Mouse (Mus musculus) gonadal fat pad, adult 2 months (tissue): ENCODE results near the gene Blvrb. TPM values are rescaled to one million over a fixed set of nuclear protein-coding genes. Genes with fewer than 3 reads are reported as not detected.

Experiments
- DNase-seq: peaks from one replicate; pipeline ENCODE4 v3.0.0-alpha.2; 2012; ENCODE audit warnings: low read depth
- polyA plus RNA-seq: library from polyadenylated mRNA; depleted of rRNA; stranded (reverse); fragments of >200 nt; gene quantifications from 2 replicates; pipeline ENCODE4 v1.2.3, GENCODE M21; 2012

Blvrb gene
- polyA plus RNA-seq, 1 experiment = 103 TPM

DNA sequence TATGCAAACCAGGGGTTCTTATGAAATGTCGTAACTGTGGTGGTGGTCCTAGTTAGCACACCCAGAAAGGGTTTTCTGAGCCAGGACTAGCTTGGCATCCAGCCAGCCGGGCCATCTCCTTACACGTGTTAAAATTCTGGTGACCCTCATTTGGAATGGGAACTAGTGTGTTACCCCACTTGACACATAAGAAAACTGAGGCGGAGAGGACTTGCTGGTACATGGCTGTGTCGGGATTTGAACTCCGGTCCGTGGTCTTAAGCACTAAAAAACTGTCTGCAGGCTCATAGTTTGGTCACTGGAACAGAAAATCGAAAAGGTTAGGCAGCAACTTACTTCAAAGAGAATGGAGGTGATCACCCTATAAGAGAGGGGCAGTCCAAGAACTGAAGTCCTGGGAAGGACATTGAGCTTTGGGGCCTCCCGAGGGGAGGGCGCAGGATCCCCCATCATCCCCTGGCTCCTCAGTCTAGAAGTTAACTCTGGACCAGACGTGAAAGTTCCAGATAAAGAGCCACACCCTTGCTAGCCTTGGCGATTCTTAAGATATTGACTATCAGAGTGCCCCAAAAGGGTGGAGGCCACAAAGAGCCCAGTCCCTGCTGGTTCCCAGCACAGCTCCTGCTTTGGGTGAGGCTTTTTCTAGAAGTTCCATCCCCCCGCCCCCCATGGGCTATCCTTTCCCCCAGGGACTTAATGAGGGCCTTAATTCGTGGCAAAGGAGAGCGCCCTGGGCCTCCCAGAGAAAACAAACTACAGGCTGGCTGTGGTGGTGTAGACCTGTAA is 836 bp downstream of the Blvrb start:
- no peak for DNase-seq

DNA sequence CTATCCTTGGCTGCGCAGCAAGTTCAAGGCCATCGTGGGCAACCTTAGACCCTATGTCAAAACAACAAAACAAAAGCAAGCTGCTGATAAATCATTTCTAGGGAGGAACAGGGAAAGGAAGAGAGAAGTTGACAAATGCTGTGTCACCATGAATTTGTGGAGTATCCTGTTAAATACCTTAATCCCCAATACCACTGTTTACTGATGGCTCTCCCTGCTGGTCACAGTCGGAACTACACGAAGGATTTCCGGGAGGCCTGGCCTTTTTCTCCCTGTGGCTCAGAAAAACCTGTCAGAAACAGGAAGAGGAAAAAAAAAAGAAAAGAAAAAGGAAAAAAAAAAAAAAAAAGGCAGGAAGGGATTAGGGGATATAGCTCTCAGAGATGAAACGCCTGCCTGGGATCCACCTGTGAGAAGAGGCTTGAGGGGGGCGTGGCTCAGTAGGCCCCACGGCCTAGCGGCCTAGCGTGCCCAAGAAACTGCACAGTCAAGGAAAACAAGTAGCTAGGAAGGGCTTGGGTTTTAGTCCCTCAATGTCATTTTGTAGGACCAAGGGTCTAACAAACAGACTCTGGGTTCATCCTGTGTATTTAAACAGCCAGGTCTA is 1.6 kb downstream of the Blvrb start:
- DNase-seq = no peak

DNA sequence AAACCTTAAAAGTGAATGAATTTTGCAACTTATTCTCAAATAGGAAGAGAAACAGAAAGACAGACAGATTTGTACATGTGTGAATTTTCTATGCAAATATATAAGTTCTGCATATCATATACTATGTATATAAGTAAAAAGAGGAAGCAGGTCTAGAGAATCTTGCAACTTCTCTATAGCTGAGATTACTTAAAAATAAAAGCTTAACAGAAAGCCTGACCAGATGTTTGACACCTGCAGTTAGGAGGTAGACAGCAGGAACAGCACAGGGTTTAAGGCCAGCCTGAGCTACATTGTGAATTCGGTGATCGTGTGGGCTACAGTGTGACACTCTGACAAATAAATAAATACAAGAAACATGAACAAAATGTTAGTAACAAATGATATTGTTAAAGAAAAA is 3.6 kb downstream of the Blvrb start:
- no peak for DNase-seq

DNA sequence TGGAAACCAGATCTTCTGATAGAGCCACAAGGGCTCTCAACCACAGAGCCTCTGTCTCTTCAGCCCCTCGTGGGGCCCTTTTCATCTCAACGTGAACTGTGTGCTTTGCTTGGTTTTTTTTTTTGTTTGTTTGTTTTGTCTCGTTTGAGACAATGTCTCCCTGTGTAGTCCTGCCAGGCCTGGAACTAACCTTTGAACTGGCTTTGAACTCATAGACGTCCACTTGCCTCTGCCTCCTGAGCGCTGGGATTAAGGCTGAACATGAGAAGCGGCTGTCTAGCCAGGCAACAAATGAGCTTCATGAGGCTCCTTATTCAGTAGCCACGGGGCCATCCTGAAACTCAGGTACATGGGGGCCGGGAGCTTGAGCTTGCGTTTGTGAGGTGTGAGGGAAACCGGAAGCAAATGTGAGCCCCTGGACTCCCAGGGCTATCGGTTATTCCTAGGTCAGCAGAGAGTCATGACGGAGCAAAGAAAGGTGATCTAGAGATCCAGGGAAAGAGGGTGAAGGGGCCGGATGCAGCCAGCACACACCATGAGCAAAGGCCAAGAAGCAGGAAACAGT is 4.5 kb downstream of the Blvrb start:
- no peak for DNase-seq

DNA sequence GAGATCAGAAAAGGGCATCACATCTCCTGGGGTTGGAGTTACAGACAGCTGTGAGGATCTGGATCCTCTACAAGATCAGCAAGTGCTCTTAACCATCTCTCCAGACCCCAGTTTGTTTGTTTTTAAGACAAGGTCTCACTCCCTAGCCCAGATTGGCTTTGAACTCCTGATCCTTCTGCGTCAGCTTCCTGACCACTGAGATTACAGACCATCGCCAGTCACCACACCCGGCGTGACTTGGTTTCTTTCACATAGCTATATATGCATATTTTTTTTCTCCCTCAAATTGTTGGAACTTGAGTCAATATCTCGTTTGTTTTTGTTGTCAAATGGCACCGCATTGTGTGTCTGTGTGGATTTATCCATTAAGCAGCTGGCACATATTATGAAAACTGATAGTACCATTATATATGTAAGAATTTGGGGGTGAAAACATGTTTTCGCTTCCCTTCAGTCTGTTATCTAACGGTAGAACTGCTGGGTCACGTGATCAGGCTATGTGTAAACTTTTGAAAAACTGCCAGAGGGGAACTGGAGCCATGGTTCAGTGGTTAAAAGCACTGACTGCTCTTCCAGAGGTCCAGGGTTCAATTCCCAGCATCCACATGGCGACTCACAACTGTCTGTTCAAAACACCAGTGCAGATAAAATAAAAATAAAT is 6.8 kb downstream of the Blvrb start:
- no peak for DNase-seq

DNA sequence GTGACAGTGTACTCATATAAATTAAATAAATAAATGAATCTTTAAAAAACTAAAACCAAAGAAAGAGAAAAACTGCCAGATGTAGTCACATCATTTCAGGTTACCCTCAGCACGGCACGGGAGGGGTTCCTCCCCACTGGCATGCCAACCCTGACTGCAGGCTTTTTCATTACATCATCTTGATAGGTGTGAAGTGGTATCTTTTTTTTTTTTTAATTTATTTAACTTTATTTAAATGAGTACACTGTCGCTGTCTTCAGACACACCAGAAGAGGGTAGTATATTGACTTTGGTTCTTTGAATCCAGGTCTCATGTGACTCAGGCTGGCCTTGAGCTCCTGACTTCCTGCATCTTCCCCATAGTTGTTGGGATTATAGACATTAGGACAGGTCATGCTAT is 7.5 kb downstream of the Blvrb start:
- no peak for DNase-seq

DNA sequence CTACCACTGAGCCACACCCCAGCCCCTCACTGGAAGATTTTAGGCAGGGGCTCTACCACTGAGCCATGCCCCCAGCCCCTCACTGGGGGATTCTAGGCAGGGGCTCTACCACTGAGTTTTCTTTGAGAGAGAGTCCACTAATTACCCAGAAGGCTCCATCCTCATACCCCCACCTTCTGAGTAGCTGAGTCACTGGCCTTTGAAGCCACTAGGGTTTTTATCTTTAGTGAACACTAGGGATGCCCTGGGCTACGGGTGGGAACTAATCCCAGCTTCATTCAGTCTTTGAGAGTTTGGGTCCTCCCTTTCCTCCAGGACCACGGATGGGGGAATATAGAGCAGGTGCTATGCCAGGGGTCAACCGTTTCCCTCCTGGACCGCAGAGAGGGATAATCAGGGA is 10.8 kb downstream of the Blvrb start:
- DNase-seq = no peak

DNA sequence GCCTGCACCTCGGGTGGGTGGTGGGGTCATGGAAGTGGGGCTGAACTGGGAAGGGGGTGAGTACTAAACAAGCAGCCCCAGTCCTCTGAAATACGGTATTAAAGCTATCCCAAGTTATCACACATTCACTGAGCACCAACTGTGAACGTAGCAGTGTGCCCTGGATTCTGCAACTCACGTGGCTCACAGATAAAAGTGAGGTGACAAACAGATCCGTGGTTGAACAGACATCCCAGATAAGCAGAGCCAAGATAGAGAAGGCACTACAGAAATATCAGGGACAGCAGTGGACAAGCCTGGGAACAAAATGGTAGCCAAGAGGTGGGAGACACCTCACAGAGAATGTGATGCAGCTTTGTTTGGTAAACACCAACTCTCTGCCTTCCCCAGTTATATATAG is 11.9 kb downstream of the Blvrb start:
- DNase-seq = no peak

DNA sequence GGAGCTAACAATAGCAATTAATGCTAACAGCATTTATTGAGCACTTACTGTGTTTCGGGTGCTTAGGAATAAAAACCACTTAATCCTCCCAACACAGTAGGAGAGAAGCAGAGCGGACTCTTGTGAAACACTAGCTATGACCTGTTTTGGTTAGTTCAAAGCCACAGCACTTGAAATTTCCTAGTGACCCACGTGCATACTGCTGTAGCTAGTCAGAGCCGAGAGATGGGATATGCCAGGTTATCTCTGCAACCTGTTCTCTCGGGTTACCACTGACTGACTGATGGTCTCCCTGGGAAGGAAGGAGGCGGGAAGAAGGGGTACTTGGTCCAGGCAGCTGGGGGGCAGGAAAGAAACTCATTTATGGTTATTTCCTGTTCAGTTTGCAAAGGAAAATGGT is 12.7 kb downstream of the Blvrb start:
- DNase-seq = no peak

DNA sequence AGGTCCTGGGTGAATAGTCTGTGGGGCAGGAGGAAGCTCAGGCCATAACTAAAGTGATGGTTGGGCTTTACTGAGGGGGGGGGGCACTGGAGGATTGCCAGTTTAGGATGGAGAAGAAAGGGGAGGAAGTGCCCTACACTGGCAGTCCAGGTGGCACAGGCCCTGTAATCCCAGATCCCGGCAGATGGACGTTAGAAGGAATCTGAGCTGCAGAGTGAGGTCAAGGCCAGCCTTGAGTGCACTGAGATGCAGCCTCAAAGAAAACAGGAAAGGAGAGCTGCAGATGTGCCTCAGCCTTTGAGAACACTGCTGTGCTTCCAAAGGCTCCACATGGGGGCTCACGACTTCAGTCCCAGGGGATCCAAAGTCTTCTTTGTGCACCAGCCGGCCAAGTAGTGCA is 19.9 kb downstream of the Blvrb start:
- no peak for DNase-seq

DNA sequence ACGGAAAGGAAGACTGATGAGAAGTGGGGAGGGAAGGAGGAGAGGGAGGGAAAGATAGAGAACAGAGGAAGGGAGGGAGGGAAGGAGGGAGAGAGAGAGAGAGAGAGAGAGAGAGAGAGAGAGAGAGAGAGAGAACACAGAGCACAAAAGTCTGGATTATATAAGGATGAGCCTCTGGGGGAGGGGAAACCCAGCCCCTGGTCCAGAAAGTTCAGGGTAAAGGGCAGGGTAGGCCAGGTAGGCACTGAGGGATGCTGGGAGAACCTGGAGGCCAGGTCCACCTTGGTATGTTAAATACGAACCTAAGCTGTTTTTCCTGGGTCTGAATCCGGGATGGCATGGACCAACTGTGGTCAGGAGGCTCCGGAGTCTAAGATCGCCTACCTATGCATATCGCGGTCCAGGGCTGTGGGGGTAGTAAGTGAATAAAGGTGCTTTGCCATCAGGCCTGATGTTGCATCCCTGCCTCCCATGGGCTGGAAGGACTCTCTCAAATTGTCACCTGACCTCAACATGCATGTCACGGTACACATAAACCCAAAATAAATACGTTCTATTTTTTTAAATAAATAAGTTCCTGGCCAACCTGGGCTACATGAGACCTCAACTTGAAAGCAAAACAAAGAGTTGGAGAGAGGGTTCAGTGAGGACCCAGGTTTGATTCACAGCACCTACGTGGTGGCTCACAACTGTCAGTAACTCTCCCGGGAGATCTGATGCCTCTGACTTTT is 23.8 kb downstream of the Blvrb start:
- DNase-seq = no peak

DNA sequence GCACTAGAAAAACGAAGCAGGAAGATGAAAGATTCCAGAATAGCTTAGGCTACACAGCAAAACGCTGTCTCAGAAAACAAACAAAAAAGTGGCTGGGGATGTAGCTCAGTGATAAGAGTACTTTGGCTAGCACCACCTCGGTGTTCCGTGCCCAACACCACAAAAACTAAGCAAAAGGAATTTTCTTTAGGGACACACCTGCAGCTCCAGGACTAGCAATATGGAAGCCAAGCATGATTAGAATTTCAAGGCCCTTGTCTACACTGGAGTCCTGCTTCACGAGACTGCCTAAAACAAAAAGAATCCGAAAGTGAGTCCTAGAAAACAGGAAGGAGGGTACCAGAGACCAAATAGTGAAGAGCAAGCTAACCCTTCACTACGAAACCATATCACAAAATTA is 24.8 kb downstream of the Blvrb start:
- DNase-seq = no peak

DNA sequence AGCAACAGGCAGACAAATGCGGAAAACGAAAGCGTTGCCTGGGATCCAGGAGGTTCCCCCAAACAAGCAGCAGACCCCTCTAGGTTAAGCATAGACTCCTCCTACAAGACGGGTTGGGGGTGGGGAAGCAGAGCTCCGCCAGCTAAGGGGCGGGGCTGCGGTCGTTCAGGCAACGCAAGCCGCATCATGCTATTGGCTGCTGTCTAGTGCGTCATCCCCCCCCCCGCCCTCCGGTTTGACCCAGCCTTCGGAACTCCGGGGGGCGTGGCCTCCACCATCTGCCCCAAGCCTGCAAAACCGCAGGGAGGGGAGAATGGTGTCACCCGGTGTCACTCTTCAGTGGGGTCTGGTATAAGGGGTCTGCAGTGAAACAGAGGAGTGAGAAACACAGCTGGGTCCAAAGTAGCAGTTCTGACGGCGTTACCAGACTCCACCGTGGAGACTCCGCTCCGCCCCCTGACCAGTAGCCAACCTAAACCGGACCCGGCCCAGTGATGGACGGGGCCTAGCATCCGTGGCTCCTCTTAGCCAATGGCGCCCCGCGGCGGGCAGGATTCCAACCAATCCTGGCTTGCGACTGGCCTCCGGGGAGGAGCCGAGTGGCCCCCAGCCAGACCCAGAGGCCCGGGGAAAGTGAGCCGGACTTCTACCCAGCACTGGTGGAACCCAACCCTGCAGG is 25.5 kb downstream of the Blvrb start, which contains the start of gene Sertad3:
Gene Sertad3 (plus strand): TSS at position 613 of the 679 bp plus-strand sequence.
- no peak for DNase-seq

DNA sequence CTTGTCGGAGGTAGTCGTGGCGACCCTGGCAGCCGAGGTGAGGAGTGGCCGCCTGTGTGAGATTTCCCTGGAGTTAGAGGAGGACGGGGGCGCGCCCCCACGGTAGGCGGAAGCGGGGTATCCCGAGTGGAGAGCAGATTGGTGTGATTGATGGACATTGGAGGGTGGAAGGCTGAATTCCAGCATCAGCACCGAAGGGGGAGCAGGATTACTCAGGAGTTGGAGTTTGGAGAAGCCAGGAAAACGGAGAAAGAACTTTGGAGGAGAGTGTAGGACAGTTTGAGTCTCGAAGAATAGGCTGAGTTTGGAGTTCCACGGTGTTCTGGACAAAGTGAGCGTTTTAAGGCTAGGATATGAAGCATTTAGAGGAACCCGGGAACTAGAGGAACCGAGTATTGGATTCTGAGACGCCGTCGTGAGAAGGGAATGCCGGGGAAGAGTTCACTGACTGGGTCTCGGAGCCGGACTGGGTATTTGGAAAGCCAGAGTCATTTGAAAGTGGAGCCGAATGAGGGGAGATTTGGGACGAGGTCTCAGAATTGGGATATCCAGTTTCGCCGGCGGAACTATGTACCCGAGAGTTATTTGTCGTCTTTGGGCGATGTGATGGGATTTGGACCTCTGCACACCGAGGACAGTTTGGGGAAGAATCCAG is 26.2 kb downstream of the Blvrb start:
- no peak for DNase-seq

DNA sequence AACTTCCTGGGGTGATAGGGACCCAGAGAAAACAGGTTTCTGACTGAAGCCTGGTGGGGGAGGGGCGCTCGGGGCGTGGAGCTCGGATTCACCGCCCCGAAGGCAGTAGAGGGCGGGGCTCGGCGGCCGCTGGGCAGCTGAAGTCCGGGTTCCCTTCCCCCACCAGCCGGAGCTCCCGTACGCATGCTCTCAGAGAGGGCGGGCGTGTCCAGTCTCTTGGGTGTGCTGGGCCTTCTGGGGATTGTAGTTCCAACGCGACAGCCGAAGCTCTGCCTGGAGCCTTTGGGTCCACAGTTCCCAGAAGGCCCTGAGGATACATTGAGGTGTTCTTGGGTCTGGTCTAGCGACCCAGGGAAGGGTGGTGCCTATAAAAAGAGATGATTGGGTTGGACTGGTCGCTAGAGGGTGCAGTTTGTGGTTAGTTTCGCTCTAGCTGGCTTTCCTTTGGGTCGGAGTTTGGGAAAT is 26.7 kb downstream of the Blvrb start:
- DNase-seq = no peak

DNA sequence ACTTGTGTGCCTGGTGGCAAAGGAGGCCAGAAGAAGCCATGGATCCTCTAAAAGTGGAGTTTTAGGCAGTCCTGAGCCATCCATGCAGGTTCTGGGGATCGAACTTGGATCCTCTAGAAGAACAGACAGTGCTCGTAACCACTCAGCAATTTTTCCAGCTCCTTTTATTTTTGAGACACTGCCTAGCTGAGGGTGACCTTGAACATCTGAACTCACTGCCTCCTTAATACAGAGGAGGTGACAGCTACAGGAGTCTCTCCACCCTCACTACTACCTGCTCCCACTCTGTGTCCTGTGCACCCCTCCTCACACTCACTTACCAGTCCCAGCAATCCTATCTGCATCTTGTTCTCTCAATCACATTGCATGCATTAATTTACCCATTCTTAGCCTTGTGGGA is 27.8 kb downstream of the Blvrb start:
- no peak for DNase-seq

DNA sequence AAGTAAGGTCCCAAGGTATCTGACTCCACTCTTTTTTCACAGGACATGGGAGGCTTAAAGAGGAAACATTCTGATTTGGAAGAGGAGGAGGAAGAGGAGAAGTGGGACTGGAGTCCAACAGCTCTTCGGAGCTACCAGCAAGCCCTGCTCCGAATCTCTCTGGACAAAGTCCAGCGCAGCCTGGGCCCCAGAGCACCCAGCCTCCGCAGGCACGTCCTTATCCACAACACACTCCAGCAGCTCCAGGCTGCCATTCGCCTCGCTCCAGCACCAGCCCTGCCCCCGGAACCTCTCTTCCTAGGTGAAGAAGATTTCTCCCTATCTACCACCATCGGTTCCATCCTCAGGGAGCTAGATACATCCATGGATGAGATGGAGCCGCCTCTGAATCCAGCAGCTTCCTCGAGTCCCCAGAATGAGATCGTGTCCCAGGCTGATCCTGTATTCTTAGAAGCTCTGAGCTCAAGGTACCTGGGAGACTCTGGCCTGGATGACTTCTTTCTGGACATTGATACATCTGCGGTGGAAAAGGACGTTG is 28.4 kb downstream of the Blvrb start:
- no peak for DNase-seq

DNA sequence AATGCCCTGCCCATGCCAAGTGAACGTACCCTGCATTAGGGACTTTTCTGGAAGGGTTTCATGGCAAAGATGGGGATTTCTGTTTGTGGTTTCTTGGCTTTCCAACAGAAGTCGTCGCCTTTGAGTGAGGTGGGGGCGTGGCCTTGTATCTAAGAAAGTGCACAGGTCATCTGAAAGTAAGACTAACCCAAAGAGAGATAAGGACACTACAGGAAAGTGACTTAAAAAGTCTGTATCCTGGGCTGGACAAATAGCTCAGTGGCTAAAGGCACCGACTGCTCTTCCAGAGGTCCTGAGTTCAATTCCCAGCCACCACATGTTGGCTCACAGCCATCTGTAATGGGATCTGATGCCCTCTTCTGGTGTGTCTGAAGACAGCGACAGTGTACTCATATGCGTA is 30.8 kb downstream of the Blvrb start:
- DNase-seq = no peak

DNA sequence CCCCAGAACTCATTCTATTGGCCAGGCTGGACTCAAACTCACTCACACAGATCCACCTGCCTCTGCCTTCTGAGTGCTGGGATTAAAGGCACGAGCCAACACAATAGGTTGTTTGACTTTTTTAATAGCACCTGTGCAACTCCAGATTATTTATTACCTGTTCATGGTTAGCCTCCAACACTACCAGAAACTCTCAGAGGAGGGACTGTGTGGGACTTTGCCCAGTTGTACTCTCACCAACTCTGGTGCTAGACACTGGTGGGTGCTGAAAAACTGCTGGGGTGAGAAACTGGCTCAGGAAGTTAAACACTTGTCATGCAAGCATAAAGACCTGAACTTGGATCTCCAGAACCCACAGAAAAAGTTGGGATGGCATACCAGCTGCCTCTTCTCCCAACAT is 32.0 kb downstream of the Blvrb start:
- DNase-seq = no peak

DNA sequence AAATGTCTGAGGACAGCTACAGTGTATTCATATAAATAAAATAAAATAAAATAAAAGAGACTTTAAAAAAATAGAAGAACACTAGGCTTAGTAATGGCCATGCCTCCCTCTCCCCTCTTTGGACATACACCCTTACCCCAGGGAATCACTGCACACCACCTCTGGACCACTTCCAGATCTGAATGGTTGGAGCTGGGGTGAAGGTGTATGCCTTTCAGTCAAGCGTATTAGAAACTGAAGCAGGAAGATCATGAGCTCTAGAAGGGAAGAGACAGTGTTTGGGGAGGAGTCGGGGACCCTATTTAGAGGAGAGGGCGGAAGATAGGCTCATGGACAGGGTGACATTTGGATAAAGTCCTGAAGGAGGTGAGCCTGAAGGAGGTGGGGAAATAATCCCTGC is 32.7 kb downstream of the Blvrb start:
- no peak for DNase-seq
